Mouse (Mus musculus): Measurements from ENCODE around the gene Oas2.
"Not testable (repeated sequence)": the region's sequence is repeated elsewhere in the genome, so short reads cannot be mapped to it uniquely, and the experiment has no call there.

Gene Oas2

GRCm38 (mm10) chr5:120749688-120750087 lies at the start of gene Oas2:
Oas2 (minus strand) TSS chr5:120749853.
- DNase-seq (ENCODE audit: extremely low read depth, insufficient read length, low spot score): no peak

GRCm38 (mm10) chr5:120798943-120799342 lies 49.3 kb upstream of the Oas2 start:
- DNase-seq (ENCODE audit: extremely low read depth, insufficient read length, low spot score): not testable (repeated sequence)

- not testable (repeated sequence) for DNase-seq (ENCODE audit: extremely low read depth, insufficient read length, low spot score)
Observed at GRCm38 (mm10) chr5:120798147-120798546, 48.5 kb upstream of the Oas2 start.

- DNase-seq (ENCODE audit: extremely low read depth, insufficient read length, low spot score): not testable (repeated sequence)
Observed at GRCm38 (mm10) chr5:120795480-120796034, 45.9 kb upstream of the Oas2 start, which contains the start of gene Oas1e. Oas1e (minus strand) TSS chr5:120795530.

DNA sequence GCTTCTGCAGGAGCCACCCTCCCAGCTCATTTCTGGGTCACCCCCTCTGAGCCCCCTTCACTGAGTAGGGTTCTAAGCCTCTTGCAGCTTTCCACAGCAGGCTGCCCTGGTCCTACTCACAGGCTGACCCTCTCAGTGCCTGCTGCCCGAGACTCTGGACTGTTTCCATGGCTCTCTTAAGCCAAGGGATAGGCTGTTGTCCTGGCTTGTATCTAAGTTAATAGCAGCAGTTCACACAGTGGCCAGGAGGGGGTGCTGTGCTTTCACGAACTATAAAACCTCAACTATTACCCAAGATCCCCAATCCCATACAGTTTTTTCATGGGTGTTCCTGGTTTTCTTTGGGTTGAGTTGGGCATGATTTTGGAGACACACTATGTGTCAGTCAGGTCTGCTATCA lies 43.4 kb upstream of the Oas2 start:
- DNase-seq (ENCODE audit: extremely low read depth, insufficient read length, low spot score): no peak

DNA sequence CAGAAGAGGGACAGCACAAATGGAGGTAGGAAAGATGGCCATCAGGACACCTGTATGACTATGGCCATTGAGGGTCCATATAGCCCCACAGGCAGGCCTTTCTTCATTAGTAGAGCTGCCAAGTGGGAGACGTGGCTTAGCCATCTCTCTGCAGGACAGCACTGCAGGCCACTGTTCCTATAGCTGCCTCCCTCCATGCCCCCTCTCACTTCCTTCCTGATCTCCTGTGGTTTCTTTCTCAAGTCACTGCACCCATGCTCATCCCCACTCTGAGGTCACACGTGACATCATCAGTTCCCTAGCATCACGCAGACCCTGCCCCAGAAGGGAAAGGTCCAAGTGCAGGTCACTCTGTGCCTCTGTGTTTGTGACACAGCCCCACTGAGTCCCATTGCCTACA lies 37.4 kb upstream of the Oas2 start:
- DNase-seq (ENCODE audit: extremely low read depth, insufficient read length, low spot score): no peak

GRCm38 (mm10) chr5:120782446-120782845 lies 32.8 kb upstream of the Oas2 start:
- no peak for DNase-seq (ENCODE audit: extremely low read depth, insufficient read length, low spot score)

- DNase-seq (ENCODE audit: extremely low read depth, insufficient read length, low spot score): no peak
Observed at GRCm38 (mm10) chr5:120781646-120782045, 32.0 kb upstream of the Oas2 start.

DNA sequence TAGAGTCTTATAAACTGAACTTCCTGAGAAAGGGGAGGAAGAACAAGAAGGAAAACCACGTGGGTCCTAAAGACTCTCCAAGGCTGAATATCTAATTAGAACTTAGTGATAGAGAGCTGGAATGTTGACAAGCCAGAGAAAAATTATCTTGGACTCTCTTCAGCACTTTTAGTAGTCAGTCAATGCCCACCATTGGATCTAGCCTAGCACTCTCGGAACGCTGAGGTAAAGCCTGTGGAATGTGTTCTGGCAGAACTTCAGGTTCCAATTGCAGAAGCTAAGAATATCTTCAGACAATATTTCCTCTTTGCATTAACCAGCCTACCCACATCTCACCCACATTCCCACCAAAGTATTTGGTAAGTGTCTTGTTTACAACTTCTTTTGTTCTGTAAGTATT lies 30.3 kb upstream of the Oas2 start:
- DNase-seq (ENCODE audit: extremely low read depth, insufficient read length, low spot score): no peak

GRCm38 (mm10) chr5:120778941-120779340 lies 29.3 kb upstream of the Oas2 start:
- no peak for DNase-seq (ENCODE audit: extremely low read depth, insufficient read length, low spot score)

GRCm38 (mm10) chr5:120777478-120777877 lies 27.8 kb upstream of the Oas2 start, which contains the start of gene Oas3:
Oas3 (minus strand) TSS chr5:120777661.
- DNase-seq (ENCODE audit: extremely low read depth, insufficient read length, low spot score): peak; percentile 34

- no peak for DNase-seq (ENCODE audit: extremely low read depth, insufficient read length, low spot score)
Observed at GRCm38 (mm10) chr5:120776801-120777200, 27.1 kb upstream of the Oas2 start.

DNA sequence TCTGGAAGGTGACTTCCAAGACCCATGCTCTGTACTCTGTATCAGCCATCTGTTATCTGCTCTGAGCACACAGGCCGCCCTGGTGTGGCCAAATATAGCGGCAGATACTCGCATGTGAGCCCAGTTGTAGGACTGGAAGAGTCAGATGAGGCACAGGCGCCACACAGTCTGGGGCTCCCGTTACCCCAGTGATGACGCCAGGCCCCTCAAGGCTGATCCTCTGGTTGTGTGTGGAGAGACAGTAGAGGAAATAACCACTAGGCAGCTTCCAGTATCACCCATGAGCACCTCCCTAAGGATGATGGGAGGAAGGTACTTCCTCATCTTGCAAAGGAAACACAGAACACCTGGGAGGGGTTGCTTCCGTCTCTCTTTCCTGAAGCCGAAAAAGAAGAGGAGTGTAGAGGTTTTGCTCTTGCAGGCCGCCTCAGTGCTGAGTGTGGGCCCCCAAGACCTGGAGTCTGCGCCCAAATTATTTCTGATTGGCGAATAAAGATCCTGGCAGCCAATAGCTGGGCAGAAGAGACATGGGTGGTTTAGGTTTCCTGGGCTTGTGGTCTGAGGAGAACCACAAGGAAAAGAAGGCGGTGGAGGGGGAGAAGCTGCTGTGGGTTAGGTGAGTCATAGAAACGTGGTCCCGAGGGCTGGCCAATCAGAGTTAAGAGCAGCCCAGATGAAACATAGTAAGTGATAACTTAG lies 25.8 kb upstream of the Oas2 start:
- peak; percentile 38 for DNase-seq (ENCODE audit: extremely low read depth, insufficient read length, low spot score)

- no peak for DNase-seq (ENCODE audit: extremely low read depth, insufficient read length, low spot score)
Observed at GRCm38 (mm10) chr5:120769396-120769795, 19.7 kb upstream of the Oas2 start.

- no peak for DNase-seq (ENCODE audit: extremely low read depth, insufficient read length, low spot score)
Observed at GRCm38 (mm10) chr5:120765010-120765409, 15.4 kb upstream of the Oas2 start.

GRCm38 (mm10) chr5:120761901-120762300 lies 12.2 kb upstream of the Oas2 start:
- DNase-seq (ENCODE audit: extremely low read depth, insufficient read length, low spot score): no peak

DNA sequence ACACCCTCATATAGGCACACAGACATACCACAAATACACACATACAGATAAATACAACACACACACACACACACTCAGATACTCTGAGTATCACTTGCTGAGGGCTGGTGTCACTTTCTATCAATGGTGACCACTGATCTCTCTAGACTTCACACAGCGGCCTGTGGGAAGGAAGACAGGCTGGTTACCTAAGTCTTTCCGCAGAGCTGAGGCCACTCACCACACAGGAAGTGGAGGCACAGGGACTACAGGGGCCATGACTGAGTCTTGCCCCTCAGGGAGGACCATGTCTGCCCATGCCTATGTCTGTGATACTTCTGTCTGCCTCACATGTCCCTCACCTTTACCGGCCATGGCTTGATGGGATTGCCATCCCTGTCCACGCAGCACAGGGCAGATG lies 4.6 kb upstream of the Oas2 start:
- DNase-seq (ENCODE audit: extremely low read depth, insufficient read length, low spot score): no peak

GRCm38 (mm10) chr5:120752786-120753185 lies 3.1 kb upstream of the Oas2 start:
- DNase-seq (ENCODE audit: extremely low read depth, insufficient read length, low spot score): no peak

DNA sequence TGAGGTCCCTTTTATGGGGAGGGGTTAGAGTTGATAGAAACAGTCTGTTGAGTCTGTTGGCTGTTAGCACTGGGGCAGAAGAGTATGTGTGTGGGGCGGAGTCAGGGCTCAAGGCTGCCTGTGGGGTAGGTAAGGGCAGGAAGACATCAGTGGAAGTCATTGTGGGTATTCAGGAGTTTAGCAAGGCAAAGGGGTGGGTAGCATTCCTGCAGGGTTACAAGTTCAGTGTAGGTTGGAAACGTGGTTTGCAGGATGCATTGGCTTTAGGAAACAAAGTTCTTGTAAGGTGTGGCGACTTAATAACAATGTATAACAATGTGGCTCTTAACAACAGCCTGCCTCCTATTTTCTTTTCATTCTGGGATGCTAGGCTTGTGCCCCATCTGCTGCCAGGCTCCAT lies 1.6 kb upstream of the Oas2 start:
- no peak for DNase-seq (ENCODE audit: extremely low read depth, insufficient read length, low spot score)

DNA sequence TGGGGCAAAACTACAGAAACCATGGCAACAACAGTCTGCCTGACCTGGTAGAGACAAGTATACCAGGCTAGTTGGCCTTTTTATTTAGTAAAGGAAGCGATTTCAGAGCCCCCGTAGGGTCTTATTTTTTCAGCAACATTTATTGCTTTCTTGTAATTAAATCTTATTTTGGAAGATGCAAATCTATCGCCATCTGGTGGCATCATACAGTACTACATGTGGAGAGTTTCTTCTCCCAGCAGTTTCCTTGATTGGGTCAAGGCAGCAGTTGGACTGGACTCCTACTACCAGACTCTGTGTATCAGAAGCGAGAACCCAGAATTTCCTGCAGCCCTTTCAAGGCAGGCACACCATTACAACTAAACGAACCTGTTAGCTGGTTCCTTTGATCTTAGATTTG lies 3.2 kb downstream of the Oas2 start:
- DNase-seq (ENCODE audit: extremely low read depth, insufficient read length, low spot score): no peak

GRCm38 (mm10) chr5:120742125-120742524 lies 7.5 kb downstream of the Oas2 start:
- no peak for DNase-seq (ENCODE audit: extremely low read depth, insufficient read length, low spot score)

GRCm38 (mm10) chr5:120734380-120734990 lies 15.2 kb downstream of the Oas2 start:
- no peak for DNase-seq (ENCODE audit: extremely low read depth, insufficient read length, low spot score)

Measured in 3134 (cell line).